Mouse (Mus musculus) left cerebral cortex, adult 18-20 months (tissue): Measurements from ENCODE around the gene Poc1b. TPM values are rescaled to one million over a fixed set of nuclear protein-coding genes. Genes with fewer than 3 reads are reported as not detected.

ENCODE experiments used
- DNase-seq, 2 experiments: peaks; one replicate each; pipeline ENCODE4 v3.0.0; 2021 to 2022; ENCODE audit warnings: low spot score in 2 of 2, mixed read lengths in 1 of 2
- total RNA-seq, 2 experiments: library from RNA; stranded (reverse); gene quantifications; 2 replicates each; pipeline ENCODE4 v1.2.3; 2021

Gene Poc1b
- total RNA-seq, 2 experiments from 2014 or later: 6.5 to 7.1 TPM

GRCm38 (mm10) chr10:99221540-99221939 is 114.7 kb downstream of the Poc1b start:
- no peak for DNase-seq

DNA sequence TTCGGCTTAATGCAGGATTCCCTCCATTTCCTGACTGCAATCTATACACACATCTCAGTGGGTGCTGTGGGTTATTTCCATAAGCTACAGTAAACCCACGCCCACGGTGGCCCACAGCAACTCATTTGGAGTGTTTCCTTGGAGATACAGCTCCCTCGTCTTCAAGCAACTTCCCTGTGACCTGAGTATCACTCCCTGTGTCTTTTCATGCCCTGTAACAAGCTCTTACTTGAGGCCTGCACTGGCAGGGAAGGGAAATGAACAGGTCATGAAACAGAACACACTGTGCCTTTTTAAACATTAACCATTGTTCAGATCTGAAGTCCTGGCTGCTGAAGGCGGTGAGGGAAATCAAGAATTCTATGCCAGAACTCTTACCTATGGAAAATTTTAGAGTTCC is 115.9 kb downstream of the Poc1b start:
- peak; percentile 40 to 73 for DNase-seq

DNA sequence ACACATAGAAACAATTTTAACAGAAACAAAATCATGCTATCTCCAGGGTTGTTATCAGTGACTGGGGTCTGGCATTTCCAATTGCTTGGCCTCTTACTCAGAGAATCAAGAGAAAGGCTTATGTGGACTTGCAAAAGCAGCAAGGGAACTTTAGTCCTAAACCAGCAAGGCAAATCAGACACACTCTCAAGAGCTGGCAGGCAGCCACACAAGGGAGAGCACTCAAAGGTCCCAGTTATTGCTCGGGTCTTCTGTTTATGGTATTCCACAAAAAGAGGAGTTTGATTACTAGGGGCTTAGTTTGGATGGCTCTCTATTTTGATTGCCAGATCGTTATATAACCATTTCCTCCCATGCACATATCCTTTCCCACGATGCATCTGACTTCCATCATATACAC is 117.4 kb downstream of the Poc1b start:
- DNase-seq: no peak

DNA sequence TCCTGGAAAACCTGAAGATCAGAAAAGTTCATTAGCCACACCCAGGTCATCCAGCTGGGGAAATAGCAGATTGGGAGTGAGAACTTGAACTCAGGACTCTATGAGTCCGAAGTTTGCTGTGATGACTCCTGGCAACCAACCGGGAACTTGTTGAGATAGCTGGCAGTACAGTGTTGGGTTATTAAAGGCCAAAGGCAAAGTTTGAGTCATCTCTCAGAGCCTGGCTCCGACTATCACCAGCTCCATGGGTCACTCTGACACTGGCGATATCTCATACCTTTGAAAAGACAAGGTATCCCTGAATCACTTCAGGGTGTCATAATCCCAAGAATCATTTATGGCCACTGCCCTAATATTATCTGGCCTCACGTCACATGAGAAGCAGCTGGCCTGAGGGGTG is 119.9 kb downstream of the Poc1b start:
- no peak for DNase-seq

- peak; percentile 18 to 40 for DNase-seq
Observed at GRCm38 (mm10) chr10:99227968-99228864, 121.4 kb downstream of the Poc1b start.

GRCm38 (mm10) chr10:99229031-99229684 is 122.3 kb downstream of the Poc1b start:
- no peak for DNase-seq

DNA sequence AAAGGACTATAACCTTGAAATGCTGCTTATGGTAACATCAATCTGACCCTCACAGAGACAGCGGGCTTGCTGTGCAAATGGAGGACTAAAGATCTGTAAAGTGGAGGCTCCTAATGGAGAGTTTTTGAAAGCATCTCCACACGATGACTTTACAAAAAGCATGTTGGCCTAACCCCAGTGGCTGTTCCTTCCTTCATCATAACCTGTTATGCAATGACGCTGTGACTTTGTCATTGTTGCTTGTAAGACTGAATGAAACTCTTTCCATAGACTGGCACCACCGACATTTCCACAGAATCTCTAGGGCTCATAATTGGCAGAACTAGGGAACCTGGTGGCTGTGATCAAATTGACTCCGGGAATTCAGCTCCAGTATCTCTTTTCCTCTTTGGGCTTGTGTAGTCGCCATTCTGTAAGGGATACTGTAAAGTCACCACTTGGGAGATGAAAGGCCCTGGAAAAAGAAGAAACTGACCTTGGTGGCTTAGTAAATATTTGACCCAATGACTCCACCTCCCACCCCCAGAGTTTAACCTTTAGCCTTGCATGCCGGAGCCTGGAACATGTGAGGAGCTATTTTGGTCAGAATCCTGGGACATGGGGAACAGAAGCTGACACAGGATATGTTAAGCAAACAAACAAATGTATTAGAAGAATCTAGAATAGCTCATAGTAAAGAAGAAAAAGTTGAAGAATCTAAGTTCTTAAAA is 125.8 kb downstream of the Poc1b start:
- no peak for DNase-seq

GRCm38 (mm10) chr10:99234336-99234735 is 127.5 kb downstream of the Poc1b start:
- no peak for DNase-seq

- no peak for DNase-seq
Observed at GRCm38 (mm10) chr10:99235081-99235480, 128.2 kb downstream of the Poc1b start.

GRCm38 (mm10) chr10:99237205-99237832 is 130.5 kb downstream of the Poc1b start:
- no peak for DNase-seq

GRCm38 (mm10) chr10:99238537-99238936 is 131.7 kb downstream of the Poc1b start:
- DNase-seq: no peak

GRCm38 (mm10) chr10:99241284-99241828 is 134.5 kb downstream of the Poc1b start:
- DNase-seq: no peak

DNA sequence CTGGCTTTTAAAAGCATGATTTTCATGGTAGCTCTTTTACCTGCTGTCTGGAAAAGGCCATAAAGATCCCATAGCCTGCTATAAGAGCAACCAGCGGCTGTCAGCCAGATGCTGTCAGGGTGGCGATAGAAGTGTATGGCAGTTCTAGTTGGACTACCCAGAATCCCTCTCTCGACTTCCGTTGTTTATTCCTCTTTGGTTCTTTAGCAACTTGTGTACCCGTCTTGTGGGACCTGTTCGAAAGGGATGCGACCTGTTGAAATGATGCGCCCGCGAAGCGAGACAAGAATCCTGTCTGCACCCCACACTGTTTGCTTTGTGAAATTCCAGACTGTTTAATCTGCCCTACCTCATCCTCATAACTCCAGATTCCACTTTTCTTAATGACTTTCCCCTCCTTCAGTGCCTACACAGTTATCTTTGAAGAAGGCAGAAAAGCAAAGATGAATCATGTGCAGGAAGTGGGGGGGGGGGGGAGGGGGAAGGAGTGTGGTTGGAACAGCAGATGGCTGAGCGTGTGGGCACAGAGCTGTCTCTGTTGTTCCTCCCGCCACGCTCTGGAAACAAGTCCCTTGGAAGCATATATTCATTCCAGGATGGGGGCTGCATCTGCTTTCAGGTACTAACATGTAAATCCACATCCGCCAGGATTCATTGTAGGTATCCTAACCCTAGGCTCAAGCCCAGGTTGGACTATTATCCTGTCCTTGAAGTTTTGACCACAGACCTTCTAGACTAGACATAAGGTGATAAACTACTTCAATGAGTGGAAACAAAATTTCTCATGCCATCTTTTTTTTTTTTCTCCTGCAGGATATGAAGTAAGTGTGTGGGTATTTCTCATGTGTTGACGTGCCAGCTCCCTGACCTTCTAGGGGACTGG is 135.2 kb downstream of the Poc1b start:
- DNase-seq: peak; percentile 52 to 76

DNA sequence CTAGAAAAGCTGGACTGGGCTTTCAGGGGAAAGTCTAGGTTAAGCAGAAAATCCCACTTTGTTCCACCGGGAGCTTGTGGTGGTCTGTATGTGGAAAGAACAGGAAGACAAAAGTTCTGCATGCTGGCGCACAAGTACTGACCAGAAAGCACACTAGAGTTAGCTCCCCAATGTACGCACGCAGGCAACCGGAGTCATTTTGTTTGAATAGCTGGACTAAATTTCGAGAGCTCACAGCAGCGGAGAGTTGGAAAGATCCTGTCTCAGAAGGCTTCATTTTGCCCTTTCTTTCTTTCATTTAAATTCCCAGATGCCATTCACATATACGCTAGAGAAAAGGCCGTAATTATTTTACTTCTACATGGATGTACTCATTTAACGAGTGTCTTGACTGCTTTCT is 135.9 kb downstream of the Poc1b start:
- no peak for DNase-seq

GRCm38 (mm10) chr10:99243907-99244489 is 137.2 kb downstream of the Poc1b start:
- DNase-seq: no peak

DNA sequence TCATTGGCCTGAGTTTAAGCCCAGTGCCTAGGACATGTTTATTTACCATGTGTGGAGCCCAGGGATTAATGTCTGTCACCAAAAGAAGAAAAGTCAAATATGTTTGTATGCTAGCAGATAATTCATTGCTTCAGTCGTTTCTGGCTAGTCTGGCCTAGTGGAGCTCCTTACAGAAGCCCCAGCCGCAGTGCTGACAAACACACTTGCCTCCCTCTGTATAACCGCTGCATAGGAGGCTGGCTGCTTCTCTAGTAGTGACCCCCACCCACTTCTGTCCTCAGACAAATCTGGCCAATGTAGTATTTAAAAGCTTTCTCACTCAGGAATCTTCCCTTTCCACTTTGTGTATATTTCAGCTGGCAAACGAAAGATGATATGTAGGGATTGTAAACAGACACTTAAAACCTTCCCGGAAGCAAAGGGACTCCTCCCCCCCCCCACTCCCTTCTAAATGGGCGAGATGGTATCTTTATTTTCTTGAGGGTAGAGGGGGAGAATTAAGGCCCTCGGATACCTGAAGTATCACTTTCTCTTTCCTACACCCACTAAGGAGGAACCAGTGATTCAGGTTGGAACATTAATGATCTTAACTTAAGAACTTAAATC is 137.9 kb downstream of the Poc1b start:
- no peak for DNase-seq

GRCm38 (mm10) chr10:99246797-99247508 is 140.1 kb downstream of the Poc1b start:
- DNase-seq: no peak
